Mouse (Mus musculus): ENCODE results near the gene Pdxk. TPM values are rescaled to one million over a fixed set of nuclear protein-coding genes. Genes with fewer than 3 reads are reported as not detected.

Gene Pdxk
- total and polyA plus RNA-seq, 2 experiments from 2014 or later: 52.6 to 73.9 TPM

- Histone ChIP-seq H3K4me1 (ENCODE audit: insufficient read depth, low read length) (peaks cover under 1% of the 10 kb centered on the region; the same call in 1 of the 2 replicates), H3K9ac (replicated peaks; ENCODE audit: low read length, poor library complexity, severe bottlenecking) (peak overlapping the region; percentile 85; the same call in 1 of the 2 replicates), H3K27me3 (ENCODE audit: insufficient read depth, low read length) (no peaks in the 10 kb centered on the region), H3K4me3 (ENCODE audit: low read depth, low read length) (peak overlapping the region; percentile 84), H3K9me3 (ENCODE audit: low read length) (no peaks in the 10 kb centered on the region), H3K36me3 (ENCODE audit: insufficient read depth, low read length) (no peaks in the 10 kb centered on the region), H3K27ac (ENCODE audit: low read depth, low read length) (no peak overlapping the region), H3K4me2 (ENCODE audit: low read depth, low read length, poor library complexity, severe bottlenecking) (peak overlapping the region; percentile 84)
- WGBS: 88% methylated on average over 8 of the region's 8 CpGs
- no peak for ATAC-seq (ENCODE audit: low FRiP score)
- DNase-seq (ENCODE audit: low spot score): no peak
- TF ChIP-seq CTCF (IDR thresholded peaks at IDR 0.05): no peak
These were observed 1.6 kb downstream of the Pdxk start for GRCm38 (mm10) chr10:78462945-78463768.

GRCm38 (mm10) chr10:78461767-78462166, 3.0 kb downstream of the Pdxk start:
- ATAC-seq (ENCODE audit: low FRiP score): no peak
- Histone ChIP-seq H3K4me1 (ENCODE audit: insufficient read depth, low read length) (peaks cover 8% of the 10 kb centered on the region), H3K27me3 (ENCODE audit: insufficient read depth, low read length) (no peaks in the 10 kb centered on the region)

GRCm38 (mm10) chr10:78460463-78460862, 4.3 kb downstream of the Pdxk start:
- no peak for DNase-seq (ENCODE audit: low spot score)
- Histone ChIP-seq H3K4me3 (ENCODE audit: low read depth, low read length) (no peak overlapping the region), H3K9me3 (ENCODE audit: low read length) (no peaks in the 10 kb centered on the region), H3K27me3 (ENCODE audit: insufficient read depth, low read length) (no peaks in the 10 kb centered on the region), H3K36me3 (ENCODE audit: insufficient read depth, low read length) (no peaks in the 10 kb centered on the region), H3K4me2 (ENCODE audit: low read depth, low read length, poor library complexity, severe bottlenecking) (no peak overlapping the region), H3K9ac (replicated peaks; ENCODE audit: low read length, poor library complexity, severe bottlenecking) (no peak overlapping the region), H3K4me1 (ENCODE audit: insufficient read depth, low read length) (peaks cover 8% of the 10 kb centered on the region), H3K27ac (ENCODE audit: low read depth, low read length) (no peak overlapping the region)
- no peak for ATAC-seq (ENCODE audit: low FRiP score)
- WGBS: 55% methylated on average over 4 of the region's 5 CpGs
- no peak for TF ChIP-seq CTCF (IDR thresholded peaks at IDR 0.05)

More at GRCm38 (mm10) chr10:78461767-78462166, 3.0 kb downstream of the Pdxk start:
- Histone ChIP-seq H3K27ac (ENCODE audit: low read depth, low read length) (no peak overlapping the region), H3K9me3 (ENCODE audit: low read length) (no peaks in the 10 kb centered on the region), H3K9ac (replicated peaks; ENCODE audit: low read length, poor library complexity, severe bottlenecking) (no peak overlapping the region), H3K36me3 (ENCODE audit: insufficient read depth, low read length) (no peaks in the 10 kb centered on the region), H3K4me3 (ENCODE audit: low read depth, low read length) (no peak overlapping the region), H3K4me2 (ENCODE audit: low read depth, low read length, poor library complexity, severe bottlenecking) (no peak overlapping the region)
- TF ChIP-seq CTCF (IDR thresholded peaks at IDR 0.05): peak; percentile 40; the same call in 1 of the 2 replicates
- no peak for DNase-seq (ENCODE audit: low spot score)
- 65% methylated on average over 4 of the region's 4 CpGs for WGBS

GRCm38 (mm10) chr10:78458348-78459111, 6.2 kb downstream of the Pdxk start:
- WGBS: 64% methylated on average over 5 of the region's 5 CpGs
- H3K9ac ChIP-seq (replicated peaks; ENCODE audit: low read length, poor library complexity, severe bottlenecking): 0 out of 2 replicates have a peak overlapping the region, but pooled peaks have one; percentile 2
- no peaks in the 10 kb centered on the region for H3K36me3 ChIP-seq (ENCODE audit: insufficient read depth, low read length)
- no peak overlapping the region for H3K4me2 ChIP-seq (ENCODE audit: low read depth, low read length, poor library complexity, severe bottlenecking)
- no peaks in the 10 kb centered on the region for H3K27me3 ChIP-seq (ENCODE audit: insufficient read depth, low read length)
- TF ChIP-seq CTCF (IDR thresholded peaks at IDR 0.05): no peak
- peak overlapping the region; percentile 51 for H3K27ac ChIP-seq (ENCODE audit: low read depth, low read length)
- peaks cover 8% of the 10 kb centered on the region for H3K4me1 ChIP-seq (ENCODE audit: insufficient read depth, low read length)
- no peaks in the 10 kb centered on the region for H3K9me3 ChIP-seq (ENCODE audit: low read length)
- DNase-seq (ENCODE audit: low spot score): no peak
- ATAC-seq (ENCODE audit: low FRiP score): no peak
- no peak overlapping the region for H3K4me3 ChIP-seq (ENCODE audit: low read depth, low read length)

- DNase-seq (ENCODE audit: low spot score) (peak; percentile 11), ATAC-seq (ENCODE audit: low FRiP score) (no peak)
- WGBS: 33% methylated on average over 9 of the region's 10 CpGs
- Histone ChIP-seq H3K9ac (replicated peaks; ENCODE audit: low read length, poor library complexity, severe bottlenecking) (0 out of 2 replicates have a peak overlapping the region, but pooled peaks have one; percentile 2), H3K4me1 (ENCODE audit: insufficient read depth, low read length) (peaks cover 8% of the 10 kb centered on the region), H3K4me2 (ENCODE audit: low read depth, low read length, poor library complexity, severe bottlenecking) (no peak overlapping the region), H3K9me3 (ENCODE audit: low read length) (no peaks in the 10 kb centered on the region), H3K27ac (ENCODE audit: low read depth, low read length) (0 out of 2 replicates have a peak overlapping the region, but pooled peaks have one; percentile 38), H3K36me3 (ENCODE audit: insufficient read depth, low read length) (no peaks in the 10 kb centered on the region), H3K4me3 (ENCODE audit: low read depth, low read length) (no peak overlapping the region), H3K27me3 (ENCODE audit: insufficient read depth, low read length) (no peaks in the 10 kb centered on the region)
- no peak for TF ChIP-seq CTCF (IDR thresholded peaks at IDR 0.05)
These were observed 7.1 kb downstream of the Pdxk start for GRCm38 (mm10) chr10:78457495-78458347.

All from midbrain, postnatal 0 days (tissue).